8 mouse cellular contexts compared by ENCODE assay signal in the genomic region with DNA sequence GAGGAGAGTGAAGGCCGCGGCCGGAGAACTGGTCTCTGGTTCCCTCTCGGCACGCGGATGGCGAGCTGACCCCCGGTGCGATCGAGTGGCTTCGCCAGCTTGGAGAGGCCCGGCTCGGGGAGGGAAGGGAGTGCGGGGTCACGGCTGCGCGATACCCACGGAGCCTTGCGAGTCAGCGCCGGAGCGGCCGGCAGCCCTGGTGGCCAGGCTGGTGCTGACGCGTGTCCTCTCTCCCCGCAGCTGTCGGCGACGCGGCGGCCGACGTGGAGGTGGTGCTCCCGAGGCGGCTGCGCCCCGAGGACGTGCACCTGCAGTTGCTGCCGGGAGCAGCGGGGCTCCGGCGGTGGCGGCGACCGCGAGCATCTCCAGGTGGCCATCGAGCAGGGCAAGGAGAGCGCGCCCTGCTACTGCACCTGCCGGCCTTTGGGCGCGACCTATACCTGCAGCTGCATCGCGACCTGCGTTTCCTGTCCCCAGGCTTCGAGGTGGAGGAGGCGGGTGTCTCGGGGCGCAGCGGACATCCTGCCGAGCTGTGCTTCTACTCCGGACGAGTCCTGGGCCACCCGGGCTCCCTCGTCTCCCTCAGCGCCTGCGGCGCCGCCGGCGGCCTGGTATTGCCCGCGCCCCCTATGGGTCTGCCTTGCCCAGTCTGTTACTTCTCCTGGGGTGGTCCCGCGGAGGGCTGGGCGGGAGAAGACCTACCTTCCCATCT. TPM values are rescaled to one million over a fixed set of nuclear protein-coding genes. Genes with fewer than 3 reads are reported as not detected.
DNase-seq lines count a peak whose midpoint lies in the region; ATAC-seq lines count a peak whose summit lies in the region.

No protein-coding gene starts in this region.

- H3K36me3 ChIP-seq in embryonic facial prominence, embryonic 12.5 days, result no peaks in the 10 kb centered on the region

- H3K27ac ChIP-seq in embryonic facial prominence, embryonic 12.5 days, result peak overlapping the region; percentile 47; the same call in 1 of the 2 replicates

- H3K27me3 ChIP-seq in embryonic facial prominence, embryonic 12.5 days, result peaks cover 9% of the 10 kb centered on the region; the same call in 1 of the 2 replicates

- H3K9me3 ChIP-seq in embryonic facial prominence, embryonic 12.5 days, result no peaks in the 10 kb centered on the region

- no peak for ATAC-seq in embryonic facial prominence, embryonic 12.5 days (ENCODE audit: insufficient number of reproducible peaks, insufficient read depth, low FRiP score, low TSS enrichment)

- peak; percentile 66 for DNase-seq in CD4-positive, CD25-positive, alpha-beta regulatory T cell, adult 2 months (ENCODE audit: low read depth, low spot score)
- peak; percentile 46 for DNase-seq in T-cell, adult 2 months (ENCODE audit: low spot score)
- DNase-seq in heart, postnatal 4 days, result peak; percentile 63
- DNase-seq in layer of hippocampus, postnatal 14 days (ENCODE audit: low spot score in 2 of 2), result peak; percentile 56 to 57
- peak; percentile 42 for DNase-seq in lung, postnatal 36 days
- DNase-seq in right cerebral cortex, postnatal 14 days, result peak; percentile 59
- peak; percentile 20 to 26 for DNase-seq in urinary bladder, postnatal 36 days (ENCODE audit: low spot score in 2 of 2)

- peaks cover 42% of the 10 kb centered on the region for H3K4me1 ChIP-seq in embryonic facial prominence, embryonic 12.5 days

- peak overlapping the region; percentile 60 for H3K4me3 ChIP-seq in embryonic facial prominence, embryonic 12.5 days

- WGBS in embryonic facial prominence, embryonic 12.5 days, result under 1% methylated on average over 76 of the region's 76 CpGs

- H3K4me2 ChIP-seq in embryonic facial prominence, embryonic 12.5 days (replicated peaks), result peak overlapping the region; percentile 98

- H3K9ac ChIP-seq in embryonic facial prominence, embryonic 12.5 days, result peak overlapping the region; percentile 64

RNA-seq across cellular contexts. Expression of a gene that starts 0.6 kb away (rescaled TPM):
- 13.8 and 17.9 TPM in 2 replicates for polyA plus RNA-seq in embryonic facial prominence, embryonic 12.5 days (2016; fragmentation: Nextera tagmentation; extraction: Ambion mirVana)
- total RNA-seq in heart, postnatal 4 days (2021), result 10 to 100 TPM; 14.4 to 18.2 TPM
- total RNA-seq in layer of hippocampus, postnatal 14 days (2021), result 10 to 100 TPM; 29.6 to 31.8 TPM
